Mouse (Mus musculus) left cerebral cortex, adult 8-10 months (tissue): ENCODE data around the gene Iqce. TPM values are rescaled to one million over a fixed set of nuclear protein-coding genes. Genes with fewer than 3 reads are reported as not detected.

Source experiments
- DNase-seq, 2 experiments: peaks; one replicate each; pipeline ENCODE4 v3.0.0; 2022; ENCODE audit warnings: low spot score in 2 of 2
- total RNA-seq, 4 experiments: library from RNA; stranded (reverse); gene quantifications; 2 replicates each; pipeline ENCODE4 v1.2.4; 2022

Gene Iqce
- total RNA-seq, 4 experiments from 2014 or later = 45.8 to 52.8 (median 51.2) TPM

GRCm38 (mm10) chr5:140641254-140641928 is 60.8 kb downstream of the Iqce start:
- DNase-seq = no peak

GRCm38 (mm10) chr5:140640812-140641211 is 61.4 kb downstream of the Iqce start:
- no peak for DNase-seq

- DNase-seq = no peak
Measured at GRCm38 (mm10) chr5:140639871-140640270, 62.3 kb downstream of the Iqce start.

- no peak for DNase-seq
Measured at GRCm38 (mm10) chr5:140639312-140639711, 62.9 kb downstream of the Iqce start.

GRCm38 (mm10) chr5:140638484-140638883 is 63.7 kb downstream of the Iqce start:
- DNase-seq = no peak

- DNase-seq = no peak
Measured at GRCm38 (mm10) chr5:140637989-140638388, 64.2 kb downstream of the Iqce start.

GRCm38 (mm10) chr5:140637058-140637410 is 65.1 kb downstream of the Iqce start:
- no peak for DNase-seq

GRCm38 (mm10) chr5:140636316-140637057 is 65.7 kb downstream of the Iqce start:
- DNase-seq = no peak

- no peak for DNase-seq
Measured at GRCm38 (mm10) chr5:140634798-140635722, 67.1 kb downstream of the Iqce start.

- DNase-seq = no peak
Measured at GRCm38 (mm10) chr5:140633432-140633831, 68.7 kb downstream of the Iqce start.

- no peak for DNase-seq
Measured at GRCm38 (mm10) chr5:140628995-140629394, 73.2 kb downstream of the Iqce start.

- DNase-seq = no peak
Measured at GRCm38 (mm10) chr5:140627580-140627979, 74.6 kb downstream of the Iqce start.

GRCm38 (mm10) chr5:140624961-140625360 is 77.2 kb downstream of the Iqce start:
- no peak for DNase-seq

GRCm38 (mm10) chr5:140624238-140624637 is 77.9 kb downstream of the Iqce start:
- DNase-seq = no peak

GRCm38 (mm10) chr5:140623791-140624190 is 78.4 kb downstream of the Iqce start:
- no peak for DNase-seq

GRCm38 (mm10) chr5:140622978-140623670 is 79.1 kb downstream of the Iqce start:
- DNase-seq = no peak

GRCm38 (mm10) chr5:140621517-140621916 is 80.7 kb downstream of the Iqce start:
- no peak for DNase-seq

GRCm38 (mm10) chr5:140621092-140621491 is 81.1 kb downstream of the Iqce start:
- DNase-seq = no peak

GRCm38 (mm10) chr5:140619895-140620736 is 82.1 kb downstream of the Iqce start:
- no peak for DNase-seq

- peak in 1 of 2 experiments; percentile 73 for DNase-seq
Measured at GRCm38 (mm10) chr5:140619151-140619771, 82.9 kb downstream of the Iqce start.
